Mouse (Mus musculus): Measurements from ENCODE around the gene Cdh4.

GRCm38 (mm10) chr2:179555928-179556327, 113.7 kb downstream of the Cdh4 start:
- no peak for TF ChIP-seq ZNF384 (IDR thresholded peaks at IDR 0.05; ENCODE audit: low read depth, low read length)
- TF ChIP-seq MAFK (IDR thresholded peaks at IDR 0.05; ENCODE audit: insufficient read depth, low read depth, low read length), result no peak
- no peak for TF ChIP-seq HCFC1 (IDR thresholded peaks at IDR 0.05; ENCODE audit: borderline replicate concordance, insufficient read depth, low read length)
- no peak for TF ChIP-seq ZC3H11A (IDR thresholded peaks at IDR 0.05; ENCODE audit: borderline replicate concordance, low read depth, low read length)
